Mouse (Mus musculus): ENCODE data around the gene Ctf1. TPM values are rescaled to one million over a fixed set of nuclear protein-coding genes. Genes with fewer than 3 reads are reported as not detected.
A peak's percentile ranks its signal among the peaks of the same experiment; 100 is the strongest.
"Not testable (repeated sequence)": the region's sequence is repeated elsewhere in the genome, so short reads cannot be mapped to it uniquely, and the experiment has no call there.

Ctf1 gene
- polyA plus RNA-seq, 1 experiment, result 10.5 TPM

GRCm38 (mm10) chr7:127685304-127686018 lies 27.1 kb upstream of the Ctf1 start:
- H3K4me3 ChIP-seq (ENCODE audit: insufficient read depth, low read depth, low read length), result no peak overlapping the region
- H3K4me1 ChIP-seq (ENCODE audit: control insufficient read depth, insufficient read depth, insufficient read length, low read length), result no peaks in the 10 kb centered on the region
- no peak overlapping the region for H3K27ac ChIP-seq (replicated peaks; ENCODE audit: low read depth, low read length)

GRCm38 (mm10) chr7:127686740-127687449 lies 25.6 kb upstream of the Ctf1 start:
- Histone ChIP-seq H3K27ac (replicated peaks; ENCODE audit: low read depth, low read length) (no peak overlapping the region), H3K4me3 (ENCODE audit: insufficient read depth, low read depth, low read length) (no peak overlapping the region), H3K4me1 (ENCODE audit: control insufficient read depth, insufficient read depth, insufficient read length, low read length) (no peaks in the 10 kb centered on the region)

DNA sequence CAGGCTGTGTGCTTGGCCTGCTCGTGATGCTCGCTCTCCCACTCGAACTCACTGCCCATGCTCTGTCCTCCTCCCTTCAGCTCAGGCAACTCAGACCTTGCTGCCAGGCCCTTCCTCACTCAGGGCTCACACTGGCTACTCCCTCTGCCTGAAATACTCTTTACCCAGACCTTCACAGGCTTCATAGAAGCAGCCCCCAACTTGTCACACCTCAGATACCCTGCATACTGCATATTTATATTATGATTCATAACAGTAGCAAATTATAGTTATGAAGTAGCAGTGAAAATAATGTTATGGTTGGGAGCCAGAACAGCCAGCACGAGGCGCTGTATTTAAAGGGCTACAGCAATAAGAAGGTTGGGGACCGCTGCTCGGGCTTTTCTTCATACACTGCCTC lies 23.6 kb upstream of the Ctf1 start:
- Histone ChIP-seq H3K4me1 (ENCODE audit: control insufficient read depth, insufficient read depth, insufficient read length, low read length) (no peaks in the 10 kb centered on the region), H3K4me3 (ENCODE audit: insufficient read depth, low read depth, low read length) (no peak overlapping the region), H3K27ac (replicated peaks; ENCODE audit: low read depth, low read length) (no peak overlapping the region)

DNA sequence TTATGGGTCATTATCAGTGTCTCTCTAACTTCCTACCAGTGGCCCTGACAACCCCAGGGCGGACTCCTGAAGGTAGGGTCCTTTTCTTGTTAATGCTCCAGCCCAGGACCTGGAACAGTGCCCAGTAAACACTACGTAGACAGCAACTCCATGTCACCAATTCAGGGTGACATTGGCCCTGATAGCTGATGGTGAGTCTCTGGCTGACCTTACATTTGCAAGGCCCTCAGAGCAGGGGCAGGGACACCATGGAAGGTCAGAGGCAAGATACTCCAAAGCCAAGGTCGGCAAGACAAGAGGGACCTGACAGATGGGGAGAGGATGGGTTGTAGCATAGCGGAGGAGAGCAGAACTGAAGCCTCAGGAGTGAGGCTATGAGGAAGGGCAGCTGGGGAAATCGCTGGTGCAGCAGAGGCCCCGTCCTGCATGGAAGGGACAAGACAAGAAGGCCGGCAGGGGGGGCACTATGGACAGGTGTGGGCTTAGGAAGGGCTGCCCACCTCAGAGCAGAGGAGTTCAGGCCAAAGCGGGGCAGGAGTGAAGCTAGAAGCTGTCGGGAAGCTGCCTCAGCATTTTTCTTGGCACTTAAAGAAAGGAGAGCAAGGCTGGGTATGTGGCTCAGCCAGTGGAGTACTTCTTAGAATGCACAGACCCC lies 22.8 kb upstream of the Ctf1 start:
- Histone ChIP-seq H3K4me3 (ENCODE audit: insufficient read depth, low read depth, low read length) (no peak overlapping the region), H3K4me1 (ENCODE audit: control insufficient read depth, insufficient read depth, insufficient read length, low read length) (no peaks in the 10 kb centered on the region), H3K27ac (replicated peaks; ENCODE audit: low read depth, low read length) (no peak overlapping the region)

- Histone ChIP-seq H3K4me1 (ENCODE audit: control insufficient read depth, insufficient read depth, insufficient read length, low read length) (no peaks in the 10 kb centered on the region), H3K4me3 (ENCODE audit: insufficient read depth, low read depth, low read length) (peak overlapping the region; percentile 63), H3K27ac (replicated peaks; ENCODE audit: low read depth, low read length) (peak overlapping the region; percentile 85)
Observed at GRCm38 (mm10) chr7:127691221-127691989, 21.1 kb upstream of the Ctf1 start.

DNA sequence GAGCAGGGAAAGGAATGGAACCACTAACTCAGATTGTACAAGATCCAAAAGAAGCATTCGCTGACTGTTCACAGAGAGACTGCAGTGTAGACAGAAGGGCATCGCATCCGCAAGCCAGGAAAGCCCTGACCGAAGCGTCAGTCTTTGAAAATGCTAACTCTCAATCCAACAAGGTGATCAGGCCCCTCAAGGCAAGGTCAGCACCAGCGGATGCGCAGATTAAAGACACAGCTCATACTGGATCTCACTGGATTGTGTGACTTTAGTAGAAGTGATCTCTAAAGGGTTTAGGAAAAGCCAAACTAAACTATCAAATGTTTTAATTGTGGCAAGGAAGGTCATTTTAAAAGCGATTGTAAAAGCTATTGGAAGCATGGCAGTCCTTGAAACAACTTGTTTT lies 19.2 kb upstream of the Ctf1 start:
- no peak overlapping the region for H3K4me3 ChIP-seq (ENCODE audit: insufficient read depth, low read depth, low read length)
- no peaks in the 10 kb centered on the region for H3K4me1 ChIP-seq (ENCODE audit: control insufficient read depth, insufficient read depth, insufficient read length, low read length)
- H3K27ac ChIP-seq (replicated peaks; ENCODE audit: low read depth, low read length), result no peak overlapping the region

- not testable (repeated sequence) for H3K4me1 ChIP-seq (ENCODE audit: control insufficient read depth, insufficient read depth, insufficient read length, low read length); H3K27ac ChIP-seq (replicated peaks; ENCODE audit: low read depth, low read length); H3K4me3 ChIP-seq (ENCODE audit: insufficient read depth, low read depth, low read length)
Observed at GRCm38 (mm10) chr7:127693730-127694129, 18.8 kb upstream of the Ctf1 start.

GRCm38 (mm10) chr7:127698986-127699385 lies 13.6 kb upstream of the Ctf1 start:
- no peak overlapping the region for H3K27ac ChIP-seq (replicated peaks; ENCODE audit: low read depth, low read length)
- H3K4me1 ChIP-seq (ENCODE audit: control insufficient read depth, insufficient read depth, insufficient read length, low read length), result no peaks in the 10 kb centered on the region; the same call in 1 of the 2 replicates
- no peak overlapping the region for H3K4me3 ChIP-seq (ENCODE audit: insufficient read depth, low read depth, low read length)

DNA sequence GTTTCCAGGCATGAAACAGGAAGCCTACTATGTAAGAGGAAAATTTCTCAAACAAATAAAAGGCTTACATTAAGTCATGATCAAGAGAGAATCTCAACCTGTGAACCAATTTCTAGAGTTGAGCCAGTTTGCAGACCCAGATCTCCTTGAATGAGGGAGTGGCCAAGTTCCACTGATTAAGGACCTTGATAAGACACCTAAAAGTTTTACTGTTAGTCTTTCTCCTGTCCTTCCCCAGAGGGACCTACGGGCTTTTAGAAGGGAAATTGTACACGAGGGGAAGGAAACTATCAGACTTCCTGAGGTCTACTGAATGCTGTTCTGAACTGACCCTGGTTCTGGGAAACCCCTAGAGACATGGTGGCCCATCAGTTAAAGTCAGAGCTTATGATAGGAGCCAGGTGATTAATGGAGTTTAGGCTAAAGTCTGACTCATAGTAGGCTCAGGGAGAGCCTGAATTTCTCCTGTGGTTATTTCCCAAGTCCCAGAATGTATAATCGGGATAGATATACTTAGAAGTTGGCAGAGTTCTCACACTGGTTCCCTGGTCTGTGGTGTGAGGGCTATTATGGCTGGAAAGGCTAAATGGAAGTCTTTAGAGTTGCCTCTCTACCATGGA lies 11.7 kb upstream of the Ctf1 start:
- no peaks in the 10 kb centered on the region; the same call in 1 of the 2 replicates for H3K4me1 ChIP-seq (ENCODE audit: control insufficient read depth, insufficient read depth, insufficient read length, low read length)
- H3K4me3 ChIP-seq (ENCODE audit: insufficient read depth, low read depth, low read length), result no peak overlapping the region
- H3K27ac ChIP-seq (replicated peaks; ENCODE audit: low read depth, low read length), result no peak overlapping the region

DNA sequence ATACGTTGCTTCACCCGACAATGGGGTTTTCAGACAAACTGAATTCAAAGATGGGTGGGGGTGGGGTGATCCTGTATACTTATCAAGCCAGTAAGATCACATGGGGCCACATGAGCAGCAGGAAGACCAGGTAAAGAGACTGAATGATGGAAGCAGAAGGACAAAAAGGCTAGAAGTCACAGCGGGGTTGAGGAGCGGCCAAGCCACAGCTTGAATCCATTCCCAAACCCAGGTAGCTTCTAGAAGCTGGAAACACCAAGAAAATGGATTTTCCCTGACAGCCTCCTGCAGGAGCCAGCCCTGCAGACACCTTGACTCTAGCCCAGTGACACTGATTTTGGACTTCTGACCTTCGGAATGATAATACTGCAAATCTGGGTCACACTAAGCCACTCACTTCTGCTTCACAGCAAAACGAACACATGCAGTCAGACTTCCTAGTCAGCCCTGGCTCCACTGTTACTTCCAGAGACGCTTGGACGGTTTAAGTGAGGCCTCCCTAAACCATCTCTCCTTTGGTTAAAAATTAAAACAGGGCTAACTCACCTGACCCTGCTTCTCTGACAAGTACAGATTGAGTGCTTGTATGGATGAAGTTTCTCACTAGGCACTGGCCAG lies 8.9 kb upstream of the Ctf1 start:
- H3K4me3 ChIP-seq (ENCODE audit: insufficient read depth, low read depth, low read length), result no peak overlapping the region
- H3K4me1 ChIP-seq (ENCODE audit: control insufficient read depth, insufficient read depth, insufficient read length, low read length), result no peaks in the 10 kb centered on the region; the same call in 1 of the 2 replicates
- no peak overlapping the region for H3K27ac ChIP-seq (replicated peaks; ENCODE audit: low read depth, low read length)

- Histone ChIP-seq H3K27ac (replicated peaks; ENCODE audit: low read depth, low read length) (no peak overlapping the region), H3K4me3 (ENCODE audit: insufficient read depth, low read depth, low read length) (no peak overlapping the region), H3K4me1 (ENCODE audit: control insufficient read depth, insufficient read depth, insufficient read length, low read length) (no peaks in the 10 kb centered on the region; the same call in 1 of the 2 replicates)
Observed at GRCm38 (mm10) chr7:127704598-127704997, 7.9 kb upstream of the Ctf1 start.

- no peaks in the 10 kb centered on the region; the same call in 1 of the 2 replicates for H3K4me1 ChIP-seq (ENCODE audit: control insufficient read depth, insufficient read depth, insufficient read length, low read length)
- H3K27ac ChIP-seq (replicated peaks; ENCODE audit: low read depth, low read length), result no peak overlapping the region
- H3K4me3 ChIP-seq (ENCODE audit: insufficient read depth, low read depth, low read length), result no peak overlapping the region
Observed at GRCm38 (mm10) chr7:127705706-127706105, 6.8 kb upstream of the Ctf1 start.

DNA sequence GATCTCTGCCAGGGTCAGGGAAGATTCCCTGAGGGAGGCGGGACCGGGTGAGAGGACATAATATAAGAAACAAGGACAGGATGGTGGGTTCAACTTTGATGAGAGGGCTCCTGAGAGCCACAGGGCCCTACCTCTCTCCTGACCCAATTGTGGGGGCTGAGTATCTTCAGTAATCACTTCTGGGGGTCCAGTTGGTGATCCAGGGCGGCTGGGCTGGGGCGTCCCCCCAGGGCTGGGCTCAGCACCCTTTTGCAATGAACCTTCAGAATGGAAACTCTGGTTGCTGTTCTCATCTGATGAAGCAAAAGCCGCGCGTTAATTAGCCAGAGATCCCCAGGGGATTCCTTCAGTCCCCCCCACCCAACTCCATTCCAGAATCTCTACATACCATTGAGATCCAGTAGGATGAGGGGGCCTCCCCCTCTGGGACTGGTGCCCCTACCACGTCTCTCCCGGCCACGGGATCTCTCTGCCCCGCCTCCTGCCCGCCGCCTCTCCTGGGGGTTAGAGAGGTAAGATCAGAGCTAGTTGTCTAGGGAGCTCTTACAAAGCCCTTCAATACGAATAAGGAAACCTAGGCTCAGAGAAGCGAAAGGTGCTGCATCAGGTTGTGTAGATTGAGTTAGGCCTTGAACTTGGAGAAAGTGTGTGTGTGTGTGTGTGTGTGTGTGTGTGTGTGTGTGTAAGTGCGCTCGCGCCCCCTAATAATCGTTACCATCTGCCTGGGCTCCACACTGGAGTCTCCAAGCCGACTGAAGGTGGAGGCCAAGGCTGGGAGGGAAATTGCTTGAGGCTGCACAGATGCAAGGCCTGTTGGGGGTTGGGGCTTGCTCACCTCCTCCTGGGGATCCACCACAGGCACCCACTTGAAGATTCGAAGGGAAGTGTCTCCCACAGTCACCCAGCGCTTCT lies 5.2 kb upstream of the Ctf1 start:
- no peak overlapping the region for H3K27ac ChIP-seq (replicated peaks; ENCODE audit: low read depth, low read length)
- H3K4me3 ChIP-seq (ENCODE audit: insufficient read depth, low read depth, low read length), result peak overlapping the region; percentile 85
- no peaks in the 10 kb centered on the region for H3K4me1 ChIP-seq (ENCODE audit: control insufficient read depth, insufficient read depth, insufficient read length, low read length)

DNA sequence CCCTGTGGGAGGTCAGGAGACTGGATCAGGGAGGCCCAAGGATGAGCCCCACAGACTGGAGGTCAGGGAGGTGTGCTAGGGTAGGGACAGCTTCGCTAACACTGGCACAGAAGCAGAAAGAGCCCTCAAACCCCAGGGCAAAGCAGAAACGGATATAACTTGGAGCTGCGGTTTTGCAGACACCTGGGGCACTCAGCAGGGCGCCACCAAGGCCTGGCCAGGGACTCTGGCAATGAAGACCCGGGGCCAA lies 4.7 kb upstream of the Ctf1 start:
- no peaks in the 10 kb centered on the region for H3K4me1 ChIP-seq (ENCODE audit: control insufficient read depth, insufficient read depth, insufficient read length, low read length)
- peak overlapping the region; percentile 85 for H3K4me3 ChIP-seq (ENCODE audit: insufficient read depth, low read depth, low read length)
- H3K27ac ChIP-seq (replicated peaks; ENCODE audit: low read depth, low read length), result peak overlapping the region; percentile 68
